Mouse (Mus musculus): ENCODE measurements around the gene Msx2. TPM values are rescaled to one million over a fixed set of nuclear protein-coding genes. Genes with fewer than 3 reads are reported as not detected.

Msx2 gene
- total RNA-seq, 2 experiments from 2014 or later: 0.69 to 1.1 TPM

GRCm38 (mm10) chr13:53461855-53462648 is 10.8 kb downstream of the Msx2 start:
- DNase-seq (ENCODE audit: low spot score in 2 of 2): no peak
- peak overlapping the region; percentile 41 for H3K4me3 ChIP-seq
- no peak overlapping the region for H3K27ac ChIP-seq
- TF ChIP-seq CTCF (conservative IDR thresholded peaks at IDR 0.05): peak; percentile 73

- no peak for TF ChIP-seq CTCF (conservative IDR thresholded peaks at IDR 0.05)
- H3K27ac ChIP-seq: no peak overlapping the region
- DNase-seq (ENCODE audit: low spot score in 2 of 2): no peak
- no peak overlapping the region for H3K4me3 ChIP-seq
These were observed 11.5 kb downstream of the Msx2 start for GRCm38 (mm10) chr13:53461346-53461745.

DNA sequence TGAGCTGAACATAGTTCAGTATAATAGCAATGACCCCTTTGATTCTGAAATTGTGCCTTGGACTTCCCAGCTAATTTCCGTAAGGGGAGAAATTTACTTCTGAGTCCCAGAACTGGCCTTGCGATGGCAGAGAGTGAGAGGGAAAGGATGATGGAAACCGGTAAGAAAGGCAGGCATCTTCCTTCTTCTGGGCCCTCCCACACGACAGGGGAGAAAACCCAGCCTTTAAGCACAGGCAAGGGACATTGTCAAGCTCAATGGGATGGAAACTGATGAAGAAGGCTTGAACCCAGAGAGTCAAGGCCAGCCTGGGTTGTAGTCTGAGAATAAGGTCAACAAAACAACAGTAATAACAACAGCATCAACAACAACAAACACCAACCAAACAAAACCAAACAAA is 14.1 kb downstream of the Msx2 start:
- no peak for TF ChIP-seq CTCF (conservative IDR thresholded peaks at IDR 0.05)
- DNase-seq (ENCODE audit: low spot score in 2 of 2): no peak
- Histone ChIP-seq H3K4me3 (no peak overlapping the region), H3K27ac (no peak overlapping the region)

GRCm38 (mm10) chr13:53454794-53455672 is 17.8 kb downstream of the Msx2 start:
- Histone ChIP-seq H3K4me3 (peak overlapping the region; percentile 25; the same call in 1 of the 2 replicates), H3K27ac (no peak overlapping the region)
- DNase-seq (ENCODE audit: low spot score in 2 of 2): no peak
- no peak for TF ChIP-seq CTCF (conservative IDR thresholded peaks at IDR 0.05)

- DNase-seq (ENCODE audit: low spot score in 2 of 2): no peak
- Histone ChIP-seq H3K4me3 (no peak overlapping the region), H3K27ac (no peak overlapping the region)
- no peak for TF ChIP-seq CTCF (conservative IDR thresholded peaks at IDR 0.05)
These were observed 18.9 kb downstream of the Msx2 start for GRCm38 (mm10) chr13:53453927-53454326.

- H3K27ac ChIP-seq: no peak overlapping the region
- DNase-seq (ENCODE audit: low spot score in 2 of 2): no peak
- H3K4me3 ChIP-seq: no peak overlapping the region
- peak; percentile 62 for TF ChIP-seq CTCF (conservative IDR thresholded peaks at IDR 0.05)
These were observed 25.3 kb downstream of the Msx2 start for GRCm38 (mm10) chr13:53447609-53448008.

DNA sequence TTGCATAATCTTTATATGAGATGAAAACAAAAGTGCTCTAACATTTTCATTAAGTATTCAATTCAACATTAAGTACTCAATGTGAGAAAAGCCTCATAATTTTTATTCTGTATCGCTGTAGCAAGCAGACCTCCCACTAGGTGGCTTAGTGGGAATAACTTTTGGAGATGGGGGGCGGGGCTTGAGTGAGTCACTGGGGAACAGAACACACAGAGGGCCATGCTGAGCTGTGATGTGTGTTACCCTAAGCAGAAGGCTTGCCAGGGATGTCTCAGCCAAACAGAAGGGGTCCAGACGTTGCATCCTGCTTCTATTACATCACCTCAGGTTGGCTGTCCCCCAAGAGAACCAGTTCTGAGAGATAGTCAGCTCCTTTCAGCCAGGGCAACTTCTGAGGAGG is 29.3 kb downstream of the Msx2 start:
- Histone ChIP-seq H3K4me3 (no peak overlapping the region), H3K27ac (no peak overlapping the region)
- TF ChIP-seq CTCF (conservative IDR thresholded peaks at IDR 0.05): peak; percentile 78
- DNase-seq (ENCODE audit: low spot score in 2 of 2): peak; percentile 51 to 68

- peak; percentile 37 to 56 for DNase-seq (ENCODE audit: low spot score in 2 of 2)
- peak; percentile 81 for TF ChIP-seq CTCF (conservative IDR thresholded peaks at IDR 0.05)
- no peak overlapping the region for H3K27ac ChIP-seq
- no peak overlapping the region; the same call in 1 of the 2 replicates for H3K4me3 ChIP-seq
These were observed 30.5 kb downstream of the Msx2 start for GRCm38 (mm10) chr13:53442168-53442980.

GRCm38 (mm10) chr13:53441307-53442028 is 31.4 kb downstream of the Msx2 start:
- Histone ChIP-seq H3K4me3 (no peak overlapping the region), H3K27ac (no peak overlapping the region)
- no peak for DNase-seq (ENCODE audit: low spot score in 2 of 2)
- no peak for TF ChIP-seq CTCF (conservative IDR thresholded peaks at IDR 0.05)

DNA sequence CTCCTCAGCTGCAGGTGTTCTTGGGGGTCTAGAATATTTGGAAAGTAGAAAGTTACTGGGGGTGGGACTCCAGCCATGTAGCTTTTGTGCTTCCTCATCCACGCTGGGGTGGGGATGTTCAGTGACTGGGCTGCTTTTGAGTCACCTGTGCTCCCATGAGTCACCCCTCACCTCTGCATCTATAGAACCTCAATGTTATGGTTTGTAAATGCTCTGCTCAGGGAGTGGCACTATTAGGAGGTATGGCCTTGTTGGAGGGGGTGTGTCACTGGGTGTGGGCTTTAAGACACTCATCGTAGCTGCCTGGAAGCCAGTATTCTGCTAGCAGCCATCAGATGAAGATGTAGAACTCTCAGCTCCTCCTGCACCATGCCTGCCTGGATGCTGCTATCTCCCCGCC is 32.9 kb downstream of the Msx2 start:
- no peak overlapping the region for H3K27ac ChIP-seq
- no peak for DNase-seq (ENCODE audit: low spot score in 2 of 2)
- no peak overlapping the region for H3K4me3 ChIP-seq
- no peak for TF ChIP-seq CTCF (conservative IDR thresholded peaks at IDR 0.05)

GRCm38 (mm10) chr13:53426507-53426906 is 46.4 kb downstream of the Msx2 start:
- H3K4me3 ChIP-seq: no peak overlapping the region
- peak; percentile 74 to 90 for DNase-seq (ENCODE audit: low spot score in 2 of 2)
- TF ChIP-seq CTCF (conservative IDR thresholded peaks at IDR 0.05): peak; percentile 100
- no peak overlapping the region for H3K27ac ChIP-seq

GRCm38 (mm10) chr13:53421189-53421588 is 51.7 kb downstream of the Msx2 start:
- Histone ChIP-seq H3K4me3 (no peak overlapping the region), H3K27ac (no peak overlapping the region)
- TF ChIP-seq CTCF (conservative IDR thresholded peaks at IDR 0.05): no peak

More at GRCm38 (mm10) chr13:53421189-53421588, 51.7 kb downstream of the Msx2 start:
- DNase-seq (ENCODE audit: low spot score in 2 of 2): no peak

Data from layer of hippocampus, adult 2 months (tissue).